8 mouse cellular contexts compared by ENCODE assay signal in the genomic region with DNA sequence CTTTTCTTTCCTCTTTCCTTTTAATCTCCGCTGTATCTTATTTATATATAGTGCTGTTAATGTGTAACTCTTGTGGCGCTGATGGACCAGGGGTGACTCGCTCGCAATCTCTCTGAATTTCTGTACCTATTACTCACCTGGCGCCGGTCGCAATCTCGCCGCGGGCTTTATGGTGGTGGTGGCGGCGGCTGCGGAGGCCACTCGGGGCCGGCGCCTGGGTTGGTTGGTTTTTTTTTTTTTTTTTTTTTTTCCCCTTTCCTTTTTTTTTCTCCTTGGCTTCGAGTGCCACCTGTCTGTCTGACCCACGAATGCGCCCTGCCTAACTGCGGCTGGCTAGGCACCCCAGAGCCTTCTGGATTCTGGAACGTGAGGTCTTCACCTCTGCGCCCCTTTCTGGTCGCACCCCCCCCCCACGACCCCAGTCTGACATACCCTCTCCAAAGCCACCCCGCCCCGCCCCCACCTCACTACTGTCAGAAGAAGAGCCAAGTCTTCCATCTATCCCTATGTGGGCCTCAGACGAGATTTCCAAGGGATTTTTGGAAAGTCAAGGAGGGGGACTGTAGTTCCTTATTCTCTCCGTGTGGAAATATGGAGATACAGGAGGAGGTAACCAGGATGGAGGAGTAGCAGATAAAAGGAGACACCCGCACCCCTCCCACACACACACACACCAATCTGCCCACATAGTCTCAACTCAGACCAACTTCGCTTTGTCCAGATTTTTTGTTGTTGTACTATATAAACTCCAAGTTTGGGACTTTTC. TPM values are rescaled to one million over a fixed set of nuclear protein-coding genes. Genes with fewer than 3 reads are reported as not detected.
A peak's percentile ranks its signal among the peaks of the same experiment; 100 is the strongest.
DNase-seq lines count a peak whose midpoint lies in the region; ATAC-seq lines count a peak whose summit lies in the region.

No protein-coding gene starts in this region.

- no peaks in the 10 kb centered on the region for H3K9me3 ChIP-seq in hindbrain, embryonic 10.5 days
- H3K9me3 ChIP-seq in hindbrain, embryonic 11.5 days (ENCODE audit: control insufficient read depth, low read length), result no peaks in the 10 kb centered on the region
- H3K9me3 ChIP-seq in hindbrain, embryonic 12.5 days (replicated peaks), result no peaks in the 10 kb centered on the region
- H3K9me3 ChIP-seq in liver, embryonic 16.5 days (replicated peaks; ENCODE audit: control insufficient read depth, low read length), result no peaks in the 10 kb centered on the region

- peak overlapping the region; percentile 28; the same call in 1 of the 2 replicates for H3K4me3 ChIP-seq in hindbrain, embryonic 10.5 days
- H3K4me3 ChIP-seq in hindbrain, embryonic 11.5 days (ENCODE audit: low read depth, low read length), result no peak overlapping the region
- peak overlapping the region; percentile 56 for H3K4me3 ChIP-seq in brown adipose tissue, adult 24 weeks (ENCODE audit: insufficient read depth, low read depth, low read length)
- H3K4me3 ChIP-seq in hindbrain, embryonic 12.5 days, result no peak overlapping the region
- H3K4me3 ChIP-seq in liver, embryonic 16.5 days (ENCODE audit: low read depth, low read length), result peak overlapping the region; percentile 13

- 1% methylated on average over 30 of the region's 30 CpGs for WGBS in hindbrain, embryonic 10.5 days
- 1% methylated on average over 30 of the region's 30 CpGs for WGBS in hindbrain, embryonic 11.5 days
- under 1% methylated on average over 26 of the region's 30 CpGs for WGBS in hindbrain, embryonic 12.5 days
- 2% methylated on average over 30 of the region's 30 CpGs for WGBS in liver, embryonic 16.5 days (ENCODE audit: insufficient replicate concordance)

- H3K27me3 ChIP-seq in hindbrain, embryonic 10.5 days (ENCODE audit: insufficient read depth, poor library complexity, severe bottlenecking), result peaks cover 100% of the 10 kb centered on the region
- H3K27me3 ChIP-seq in hindbrain, embryonic 11.5 days (ENCODE audit: control insufficient read depth, insufficient read depth, low read length), result peaks cover 91% of the 10 kb centered on the region
- H3K27me3 ChIP-seq in hindbrain, embryonic 12.5 days, result peaks cover 97% of the 10 kb centered on the region
- H3K27me3 ChIP-seq in liver, embryonic 16.5 days (ENCODE audit: control insufficient read depth, insufficient read depth, low read depth, low read length), result peaks cover 72% of the 10 kb centered on the region

- no peak for ATAC-seq in hindbrain, embryonic 11.5 days (ENCODE audit: low FRiP score)
- no peak for ATAC-seq in hindbrain, embryonic 12.5 days (ENCODE audit: low FRiP score)
- ATAC-seq in liver, embryonic 16.5 days (ENCODE audit: low read depth), result no peak
- ATAC-seq in monocyte, adult 5-6 weeks (replicated peaks; ENCODE audit: insufficient number of reproducible peaks, low FRiP score, low TSS enrichment, poor library complexity, severe bottlenecking), result no peak
- no peak for ATAC-seq in inflammation-experienced regulatory T-cells, adult 6 months

- no peak overlapping the region for H3K9ac ChIP-seq in hindbrain, embryonic 11.5 days (ENCODE audit: low read depth, low read length)
- H3K9ac ChIP-seq in hindbrain, embryonic 12.5 days, result no peak overlapping the region
- H3K9ac ChIP-seq in liver, embryonic 16.5 days (ENCODE audit: low read depth, low read length), result no peak overlapping the region

- H3K36me3 ChIP-seq in hindbrain, embryonic 10.5 days, result no peaks in the 10 kb centered on the region
- H3K36me3 ChIP-seq in hindbrain, embryonic 11.5 days (ENCODE audit: control insufficient read depth, insufficient read depth, low read length), result no peaks in the 10 kb centered on the region
- H3K36me3 ChIP-seq in hindbrain, embryonic 12.5 days, result no peaks in the 10 kb centered on the region
- no peaks in the 10 kb centered on the region for H3K36me3 ChIP-seq in liver, embryonic 16.5 days (ENCODE audit: control insufficient read depth, insufficient read depth)

- DNase-seq in hindbrain, embryonic 10.5 days (ENCODE audit: low spot score), result peak; percentile 36
- no peak for DNase-seq in hindbrain, embryonic 11.5 days (ENCODE audit: low spot score)
- DNase-seq in urinary bladder, postnatal 25 days (ENCODE audit: low spot score), result peak; percentile 54

- 0 out of 2 replicates have a peak overlapping the region, but pooled peaks have one; percentile 35 for H3K27ac ChIP-seq in hindbrain, embryonic 10.5 days
- H3K27ac ChIP-seq in hindbrain, embryonic 11.5 days (ENCODE audit: low read depth, low read length), result no peak overlapping the region
- H3K27ac ChIP-seq in brown adipose tissue, adult 24 weeks (replicated peaks; ENCODE audit: low read depth, low read length), result no peak overlapping the region
- H3K27ac ChIP-seq in hindbrain, embryonic 12.5 days, result no peak overlapping the region
- no peak overlapping the region for H3K27ac ChIP-seq in liver, embryonic 16.5 days (ENCODE audit: low read length)

- no peak overlapping the region for H3K4me2 ChIP-seq in hindbrain, embryonic 11.5 days (replicated peaks; ENCODE audit: low read depth, low read length)
- H3K4me2 ChIP-seq in hindbrain, embryonic 12.5 days (replicated peaks), result peak overlapping the region; percentile 29; the same call in 1 of the 2 replicates
- H3K4me2 ChIP-seq in liver, embryonic 16.5 days (ENCODE audit: low read depth, low read length), result peak overlapping the region; percentile 50

- H3K4me1 ChIP-seq in hindbrain, embryonic 10.5 days (replicated peaks), result peaks cover 22% of the 10 kb centered on the region
- H3K4me1 ChIP-seq in hindbrain, embryonic 11.5 days (replicated peaks; ENCODE audit: control insufficient read depth, insufficient read depth, low read length), result 0 out of 2 replicates have a peak, but pooled peaks cover 5% of the 10 kb centered on the region
- H3K4me1 ChIP-seq in brown adipose tissue, adult 24 weeks (ENCODE audit: control insufficient read depth, insufficient read depth, insufficient read length, low read length), result no peaks in the 10 kb centered on the region
- H3K4me1 ChIP-seq in hindbrain, embryonic 12.5 days, result 0 out of 2 replicates have a peak, but pooled peaks cover 2% of the 10 kb centered on the region
- H3K4me1 ChIP-seq in liver, embryonic 16.5 days (ENCODE audit: control insufficient read depth, low read depth, low read length), result no peaks in the 10 kb centered on the region; the same call in 1 of the 2 replicates

RNA-seq across cellular contexts. Expression of gene Tbx3, which starts 15.9 kb away (rescaled TPM):
- 5.8 and 13.0 TPM in 2 replicates for polyA plus RNA-seq in hindbrain, embryonic 10.5 days (2016; fragmentation: Nextera tagmentation; extraction: Ambion mirVana)
- 5.1 and 9.0 TPM in 2 replicates for polyA plus RNA-seq in hindbrain, embryonic 11.5 days (2014; fragmentation: Nextera tagmentation; extraction: Ambion mirVana)
- polyA plus RNA-seq in brown adipose tissue, adult 24 weeks (2012; ENCODE audit: insufficient read depth, insufficient read length, missing spikeins), result 3.7 and 5.0 TPM in 2 replicates
- 8.9 and 10.3 TPM in 2 replicates for polyA plus RNA-seq in hindbrain, embryonic 12.5 days (2016; fragmentation: Nextera tagmentation; extraction: Ambion mirVana)
- 2.4 and 2.7 TPM in 2 replicates for polyA plus RNA-seq in liver, embryonic 16.5 days (2015; fragmentation: Nextera tagmentation; extraction: Ambion mirVana)
- total RNA-seq in monocyte, adult 5-6 weeks (2017), result not detected in 3 replicates
- under 1 TPM in 1 of 3 experiments, not detected in 2; 0.56 TPM for polyA plus RNA-seq in inflammation-experienced regulatory T-cells, adult 6 months (2017; shearing (Covaris generic))

Comparison
In these comparisons a context has a peak if more than half of its experiments do, and no peak if none do; other contexts are left out.
1. H3K4me3 ChIP-seq: peak in hindbrain, embryonic 10.5 days (single experiment), brown adipose tissue, adult 24 weeks (single experiment) and liver, embryonic 16.5 days (single experiment); none in hindbrain, embryonic 11.5 days (single experiment) and hindbrain, embryonic 12.5 days (single experiment).